Mouse (Mus musculus) cerebellum, postnatal 4 days (tissue): ENCODE measurements around the gene Tbc1d5.
"Not testable (repeated sequence)": the region's sequence is repeated elsewhere in the genome, so short reads cannot be mapped to it uniquely, and the experiment has no call there.

ENCODE experiments used
- DNase-seq, 2 experiments: peaks; one replicate each; pipeline ENCODE4 v3.0.0; 2022; ENCODE audit warnings: low spot score in 2 of 2, mixed read lengths in 1 of 2

The Tbc1d5 gene

GRCm38 (mm10) chr17:50750874-50751273 lies 428.3 kb downstream of the Tbc1d5 start:
- DNase-seq = no peak

GRCm38 (mm10) chr17:50741386-50741785 lies 437.8 kb downstream of the Tbc1d5 start:
- DNase-seq = no peak

- DNase-seq = no peak
Measured at GRCm38 (mm10) chr17:50740804-50741203, 438.3 kb downstream of the Tbc1d5 start.

- DNase-seq = no peak
Measured at GRCm38 (mm10) chr17:50738476-50738875, 440.7 kb downstream of the Tbc1d5 start.

DNA sequence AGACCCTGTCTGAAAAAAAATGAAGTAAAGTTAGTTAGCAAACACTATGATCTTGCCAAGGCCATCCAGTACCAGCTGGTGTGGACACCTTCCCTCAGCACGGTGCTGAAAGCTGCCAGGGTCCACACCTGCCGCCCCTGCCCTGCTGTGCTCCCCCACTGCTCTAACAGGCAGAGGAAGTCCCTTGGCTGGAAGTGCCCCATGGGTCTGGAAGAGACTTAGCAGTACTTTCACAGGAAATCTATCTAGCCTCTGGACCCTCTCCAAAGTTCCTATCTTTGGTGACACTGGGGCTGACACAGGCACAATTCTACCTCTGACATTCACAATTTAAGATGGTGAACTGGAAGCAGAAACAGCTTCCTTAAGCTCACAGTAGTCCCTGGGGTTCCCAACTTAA lies 442.1 kb downstream of the Tbc1d5 start:
- no peak for DNase-seq

- DNase-seq = peak in 1 of 2 experiments; percentile 45
Measured at GRCm38 (mm10) chr17:50735955-50736533, 443.1 kb downstream of the Tbc1d5 start.

GRCm38 (mm10) chr17:50735382-50735954 lies 443.7 kb downstream of the Tbc1d5 start:
- DNase-seq = no peak

GRCm38 (mm10) chr17:50734781-50735180 lies 444.4 kb downstream of the Tbc1d5 start:
- DNase-seq = no peak

DNA sequence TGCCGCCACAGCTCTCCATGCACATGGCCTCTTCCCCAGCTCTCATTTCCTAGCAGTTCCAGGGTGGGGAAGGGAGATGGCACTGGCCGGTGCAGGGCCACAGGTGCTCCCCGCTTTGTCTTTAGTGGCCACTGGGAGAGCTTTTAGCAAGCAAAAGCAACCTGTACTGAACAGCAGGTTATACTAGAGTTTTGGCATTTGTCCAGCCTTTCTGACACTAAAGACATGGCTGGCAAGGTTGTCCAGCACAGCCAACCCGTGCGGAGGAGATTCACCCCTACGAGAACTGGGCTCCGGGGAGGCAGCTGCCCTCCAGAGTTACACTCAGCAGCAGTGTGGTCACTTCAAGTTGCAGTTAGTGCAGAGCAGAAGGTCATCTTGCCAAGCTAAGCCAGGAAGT lies 445.8 kb downstream of the Tbc1d5 start:
- no peak for DNase-seq

GRCm38 (mm10) chr17:50731876-50732275 lies 447.3 kb downstream of the Tbc1d5 start:
- DNase-seq = no peak

GRCm38 (mm10) chr17:50730896-50731295 lies 448.3 kb downstream of the Tbc1d5 start:
- DNase-seq = no peak

- DNase-seq = no peak
Measured at GRCm38 (mm10) chr17:50729577-50729976, 449.6 kb downstream of the Tbc1d5 start.

GRCm38 (mm10) chr17:50729031-50729430 lies 450.1 kb downstream of the Tbc1d5 start:
- DNase-seq = no peak

DNA sequence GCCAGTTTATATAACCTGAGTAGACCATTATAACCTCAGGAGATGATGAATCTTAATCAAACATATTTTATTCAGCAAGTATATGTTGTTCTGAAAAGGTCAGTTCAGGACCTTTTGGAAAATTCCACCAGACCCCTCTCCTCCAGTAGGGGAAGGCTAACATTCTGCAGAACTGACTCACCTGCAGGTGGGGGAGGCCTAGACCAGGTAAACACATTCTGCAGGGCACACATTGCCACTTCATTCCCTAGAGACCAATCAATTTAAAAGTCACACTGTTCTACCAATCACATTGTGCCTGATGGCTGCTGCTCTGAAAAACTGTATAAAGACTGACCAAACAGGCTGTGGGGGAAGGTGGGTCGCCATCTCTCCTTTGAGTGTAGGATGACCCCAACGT lies 452.9 kb downstream of the Tbc1d5 start:
- DNase-seq = no peak

- no peak for DNase-seq
Measured at GRCm38 (mm10) chr17:50724376-50724775, 454.8 kb downstream of the Tbc1d5 start.

DNA sequence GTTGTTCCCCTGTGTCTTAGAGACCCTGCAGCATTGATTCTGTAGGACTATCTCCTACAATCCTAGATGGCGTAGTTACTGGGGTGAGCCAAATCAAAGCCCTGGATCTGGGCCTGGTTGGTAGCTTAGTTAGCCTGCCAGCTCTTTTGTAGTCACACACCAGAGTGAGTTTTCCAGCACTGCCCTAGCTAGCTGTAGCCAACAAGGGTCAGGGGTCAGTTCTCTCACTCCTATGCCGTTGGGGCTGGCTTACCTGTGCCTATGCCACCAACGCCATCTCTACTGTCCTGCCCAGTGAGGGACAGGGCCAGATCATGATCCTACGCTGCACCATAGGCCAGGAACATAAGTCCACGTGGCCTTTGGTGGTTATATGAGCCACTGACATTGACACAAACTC lies 461.6 kb downstream of the Tbc1d5 start:
- no peak for DNase-seq

DNA sequence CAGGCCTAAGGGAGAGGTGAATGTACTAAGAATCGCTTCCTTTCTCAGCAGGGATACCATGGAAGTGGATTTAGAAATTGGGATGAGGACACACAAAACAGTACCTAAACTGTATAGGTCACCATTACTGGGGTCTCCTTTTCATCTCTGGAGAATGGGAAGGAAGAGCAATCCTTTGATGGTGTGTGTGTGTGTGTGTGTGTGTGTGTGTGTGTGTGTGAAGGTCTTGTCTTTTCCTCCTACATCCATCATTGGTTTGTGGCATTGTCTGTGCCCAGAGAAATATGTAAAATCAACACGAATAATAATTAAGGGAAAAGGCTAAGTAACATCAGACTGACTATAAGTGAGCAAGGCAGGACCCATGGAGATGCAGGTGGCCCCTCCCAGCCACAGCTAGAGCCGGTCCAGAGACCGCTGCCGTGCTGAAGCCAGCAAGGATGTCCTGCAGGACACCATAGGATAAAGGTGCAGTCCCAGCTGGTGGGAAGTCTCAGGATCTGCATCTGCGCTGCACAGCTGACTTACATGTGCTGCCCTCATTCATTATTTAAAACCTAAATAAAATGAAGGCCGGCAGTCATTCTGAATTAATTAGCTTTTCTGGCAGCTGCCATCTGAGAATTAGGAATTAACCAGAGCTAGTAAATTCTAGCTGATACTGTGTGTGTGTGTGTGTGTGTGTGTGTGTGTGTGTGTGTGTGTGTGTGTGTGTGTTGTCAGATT lies 468.5 kb downstream of the Tbc1d5 start:
- DNase-seq = no peak

DNA sequence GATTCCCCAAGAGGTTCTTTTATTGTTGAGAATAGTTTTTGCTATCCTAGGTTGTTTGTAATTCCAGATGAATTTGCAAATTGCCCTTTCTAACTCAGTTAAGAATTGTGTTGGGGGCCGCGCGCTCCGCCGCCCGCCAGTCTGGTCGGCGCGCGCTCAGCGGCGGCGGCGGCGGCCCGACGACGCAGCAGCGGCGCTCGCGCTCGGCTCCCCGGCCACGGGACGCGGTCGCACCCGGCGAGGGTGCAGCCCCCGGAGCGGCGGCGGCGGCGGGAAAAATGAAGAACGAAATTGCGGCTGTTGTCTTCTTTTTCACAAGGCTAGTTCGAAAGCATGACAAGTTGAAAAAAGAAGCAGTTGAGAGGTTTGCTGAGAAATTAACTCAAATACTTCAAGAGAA lies 480.7 kb downstream of the Tbc1d5 start:
- not testable (repeated sequence) for DNase-seq

DNA sequence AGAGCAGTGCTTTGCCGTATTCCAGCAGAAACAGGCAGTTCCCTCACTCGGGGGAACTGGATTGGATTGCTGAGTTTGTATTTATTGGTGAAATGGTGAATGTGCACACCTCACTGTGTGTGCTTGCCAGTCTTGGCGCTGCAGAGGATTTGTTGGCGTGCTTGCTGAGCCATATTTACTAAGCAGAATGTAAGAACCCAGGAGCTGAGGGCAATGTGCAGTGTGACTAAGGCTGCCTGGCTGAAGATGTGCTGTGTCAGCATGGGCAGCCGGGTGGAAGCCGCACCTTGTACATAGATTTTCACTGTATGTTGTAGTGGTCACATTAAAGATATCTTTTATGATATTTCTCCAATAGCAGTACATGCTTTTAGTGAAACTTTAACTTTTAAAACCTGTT lies 491.0 kb downstream of the Tbc1d5 start:
- DNase-seq = no peak

- DNase-seq = no peak
Measured at GRCm38 (mm10) chr17:50687670-50688069, 491.5 kb downstream of the Tbc1d5 start.

DNA sequence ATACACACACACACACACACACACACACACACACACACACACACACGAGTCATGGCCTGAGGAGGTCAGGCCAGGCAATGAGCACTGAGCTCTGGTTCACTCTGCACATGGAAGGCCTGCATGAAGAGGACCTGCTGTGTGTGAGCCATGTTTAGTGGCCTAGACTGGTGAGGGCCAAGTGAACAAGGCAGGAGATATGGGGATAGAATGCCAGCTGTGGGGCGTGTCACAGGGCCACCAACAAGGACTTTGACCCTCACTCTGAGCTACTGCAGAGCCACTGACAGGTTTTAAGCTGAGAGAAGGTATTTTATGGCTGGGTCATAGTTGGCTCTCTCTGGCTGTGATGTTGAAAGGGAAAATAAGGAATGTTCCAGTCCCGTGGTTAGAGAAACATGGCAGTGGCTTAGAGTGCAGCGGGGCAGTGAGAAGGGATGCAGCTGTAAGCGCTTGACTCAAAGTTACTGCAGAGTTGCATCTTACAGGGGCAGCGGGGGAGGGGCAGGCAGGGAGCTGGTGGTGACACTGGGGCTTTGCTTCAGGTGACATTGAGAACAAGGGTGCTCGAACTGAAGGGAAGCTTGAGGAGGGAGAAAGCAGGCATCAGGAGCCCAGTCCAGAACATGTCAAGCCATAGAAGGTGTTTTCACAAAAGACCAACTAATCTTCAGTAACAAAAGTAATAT lies 494.0 kb downstream of the Tbc1d5 start:
- DNase-seq = no peak
